Comparison of ENCODE assay signal across 27 mouse cellular contexts in genomic region chr13:24778706-24779380, GRCm38 (mm10). TPM values are rescaled to one million over a fixed set of nuclear protein-coding genes. Genes with fewer than 3 reads are reported as not detected.
DNase-seq lines count a peak whose midpoint lies in the region; ATAC-seq and TF ChIP-seq lines count a peak whose summit lies in the region.
"Had no signal": no experiment of that assay in that cellular context is flagged by ENCODE, and none has a peak within 500 bp of the region (broad histone marks: within the 10 kb centered on the region; RNA-seq: fewer than 3 reads in every experiment).

No protein-coding gene starts in this region.

- TF ChIP-seq CTCF in thymus, adult 2 months (IDR thresholded peaks at IDR 0.05; ENCODE audit: borderline replicate concordance, control insufficient read depth, extremely low read depth, insufficient read depth, low read length, poor library complexity), result no peak

- ATAC-seq in common myeloid progenitor, adult 5-6 weeks (replicated peaks; ENCODE audit: low read depth, poor library complexity, severe bottlenecking), result 0 out of 2 replicates have a peak, but pooled peaks have one; percentile 27
- ATAC-seq: forebrain, embryonic 13.5 days had no signal

- no peaks in the 10 kb centered on the region for H3K36me3 ChIP-seq in thymus, adult 2 months (ENCODE audit: control insufficient read depth, insufficient read depth, low read length)
- H3K36me3 ChIP-seq: heart, embryonic 10.5 days; hindbrain, embryonic 12.5 days; limb, embryonic 12.5 days; midbrain, embryonic 12.5 days; neural tube, embryonic 15.5 days had no signal

- TF ChIP-seq POLR2A in thymus, adult 2 months (IDR thresholded peaks at IDR 0.05; ENCODE audit: control insufficient read depth, extremely low read depth, insufficient read depth, low read length, poor library complexity), result no peak

- H3K4me3 ChIP-seq in thymus, adult 2 months (ENCODE audit: control insufficient read depth, insufficient read depth, low read length), result no peak overlapping the region
- H3K4me3 ChIP-seq: forebrain, embryonic 13.5 days; heart, embryonic 10.5 days; hindbrain, embryonic 12.5 days; limb, embryonic 12.5 days; midbrain, embryonic 12.5 days; neural tube, embryonic 15.5 days had no signal

- 19% methylated on average over 8 of the region's 8 CpGs for WGBS in thymus, adult 2 months

- peak overlapping the region; percentile 25; the same call in 1 of the 2 replicates for H3K27ac ChIP-seq in thymus, adult 2 months (ENCODE audit: control insufficient read depth, insufficient read depth, low read length)
- H3K27ac ChIP-seq: forebrain, embryonic 13.5 days; heart, embryonic 10.5 days; hindbrain, embryonic 12.5 days; limb, embryonic 12.5 days; liver, embryonic 14.5 days; midbrain, embryonic 12.5 days; neural tube, embryonic 15.5 days had no signal

- no peaks in the 10 kb centered on the region for H3K27me3 ChIP-seq in thymus, adult 2 months (ENCODE audit: control insufficient read depth, insufficient read depth, low read length)
- H3K27me3 ChIP-seq: forebrain, embryonic 13.5 days; hindbrain, embryonic 12.5 days; limb, embryonic 12.5 days; midbrain, embryonic 12.5 days; neural tube, embryonic 15.5 days had no signal

- intact Hi-C loops in gastrocnemius, postnatal 36 days (cut with DNase I), result no loop called here

- peak; percentile 29 to 43 for DNase-seq in adrenal gland, postnatal 36 days
- no peak for DNase-seq in adrenal gland, postnatal 14 days
- DNase-seq in thymus, adult 2 months, result no peak
- no peak for DNase-seq in thymus, adult 18-20 months
- peak; percentile 32 for DNase-seq in thymus, postnatal 25 days
- no peak for DNase-seq in gastrocnemius, postnatal 36 days
- DNase-seq in right cerebral cortex, adult 2 months (ENCODE audit: low spot score in 2 of 2), result no peak
- DNase-seq: cerebellum, adult 8-10 months; gastrocnemius, postnatal 10 days; kidney, adult 9 months; right cerebral cortex, postnatal 4 days had no signal

- peaks cover 12% of the 10 kb centered on the region for H3K4me1 ChIP-seq in thymus, adult 2 months (replicated peaks; ENCODE audit: control insufficient read depth, insufficient read depth, low read length)
- H3K4me1 ChIP-seq: heart, embryonic 10.5 days; hindbrain, embryonic 12.5 days; limb, embryonic 12.5 days; midbrain, embryonic 12.5 days had no signal

RNA-seq across cellular contexts. Expression of gene Gmnn, which starts 17.1 kb away (rescaled TPM):
- 10 to 100 TPM; 10.7 to 12.2 TPM for total RNA-seq in adrenal gland, postnatal 36 days (2021)
- total RNA-seq in adrenal gland, postnatal 14 days (2021), result 19.3 and 21.8 TPM in 2 replicates
- polyA plus RNA-seq in thymus, adult 2 months (2012; rRNA removed), result 10.6 and 11.9 TPM in 2 replicates
- total RNA-seq in common myeloid progenitor, adult 5-6 weeks (2017), result 183 and 210 TPM in 2 replicates
- total RNA-seq in gastrocnemius, postnatal 36 days (2021), result 1 to 10 TPM; 2.9 to 4.7 TPM

RNA-seq across cellular contexts. Expression of gene BC005537, which starts 22.6 kb away (rescaled TPM):
- 100 to 1,000 TPM; 226 to 236 TPM for total RNA-seq in adrenal gland, postnatal 36 days (2021)
- total RNA-seq in adrenal gland, postnatal 14 days (2021), result 168 and 171 TPM in 2 replicates
- 48.8 and 53.7 TPM in 2 replicates for polyA plus RNA-seq in thymus, adult 2 months (2012; rRNA removed)
- total RNA-seq in common myeloid progenitor, adult 5-6 weeks (2017), result 66.1 and 86.8 TPM in 2 replicates
- total RNA-seq in gastrocnemius, postnatal 36 days (2021), result 10 to 100 TPM; 44.6 to 46.4 TPM

RNA-seq across cellular contexts. Expression of gene Armh2, which starts 37.8 kb away (rescaled TPM):
- total RNA-seq in adrenal gland, postnatal 36 days (2021), result not detected
- not detected in 2 replicates for total RNA-seq in adrenal gland, postnatal 14 days (2021)
- not detected in 2 replicates for polyA plus RNA-seq in thymus, adult 2 months (2012; rRNA removed)
- total RNA-seq in common myeloid progenitor, adult 5-6 weeks (2017), result not detected in 2 replicates
- total RNA-seq in gastrocnemius, postnatal 36 days (2021), result not detected
- total RNA-seq: gastrocnemius, postnatal 10 days; heart, postnatal 10 days; layer of hippocampus, postnatal 25 days; left cerebral cortex, postnatal 10 days; megakaryocyte progenitor cell, adult 5-6 weeks had no signal
- polyA plus RNA-seq: embryonic facial prominence, embryonic 11.5 days; forebrain, embryonic 13.5 days; heart, embryonic 10.5 days; hindbrain, embryonic 12.5 days; intestine, embryonic 14.5 days; large intestine, adult 2 months; limb, embryonic 12.5 days; liver, embryonic 14.5 days; lung, embryonic 16.5 days; midbrain, embryonic 12.5 days; neural tube, embryonic 15.5 days had no signal

RNA-seq across cellular contexts. Expression of gene Acot13, which starts 52.5 kb away (rescaled TPM):
- total RNA-seq in adrenal gland, postnatal 36 days (2021), result 10 to 100 TPM; 68.0 to 91.6 TPM
- 135 and 157 TPM in 2 replicates for total RNA-seq in adrenal gland, postnatal 14 days (2021)
- polyA plus RNA-seq in thymus, adult 2 months (2012; rRNA removed), result 49.8 and 51.5 TPM in 2 replicates
- total RNA-seq in common myeloid progenitor, adult 5-6 weeks (2017), result 40.9 and 43.1 TPM in 2 replicates
- total RNA-seq in gastrocnemius, postnatal 36 days (2021), result 100 to 1,000 TPM; 124 to 130 TPM

RNA-seq across cellular contexts. Expression of gene Tdp2, which starts 52.6 kb away (rescaled TPM):
- total RNA-seq in adrenal gland, postnatal 36 days (2021), result 10 to 100 TPM; 22.6 to 23.5 TPM
- total RNA-seq in adrenal gland, postnatal 14 days (2021), result 24.3 and 26.0 TPM in 2 replicates
- 40.3 and 42.4 TPM in 2 replicates for polyA plus RNA-seq in thymus, adult 2 months (2012; rRNA removed)
- total RNA-seq in common myeloid progenitor, adult 5-6 weeks (2017), result 70.6 and 71.9 TPM in 2 replicates
- 1 to 10 TPM; 6.0 to 9.0 TPM for total RNA-seq in gastrocnemius, postnatal 36 days (2021)

Comparison
In these comparisons a context has a peak if more than half of its experiments do, and no peak if none do; other contexts are left out.
1. DNase-seq: peak in adrenal gland, postnatal 36 days (2 of 2) and thymus, postnatal 25 days (single experiment); none in adrenal gland, postnatal 14 days (single experiment), thymus, adult 2 months (single experiment), thymus, adult 18-20 months (0 of 2), gastrocnemius, postnatal 36 days (0 of 2) and right cerebral cortex, adult 2 months (0 of 2).